Mouse (Mus musculus): Measurements from ENCODE around the gene Map1b. TPM values are rescaled to one million over a fixed set of nuclear protein-coding genes. Genes with fewer than 3 reads are reported as not detected.

Gene Map1b
- total and polyA plus RNA-seq, 3 experiments: 2.1 to 14.6 (median 10.2) TPM

GRCm38 (mm10) chr13:99509896-99510295 is 6.4 kb downstream of the Map1b start:
- intact Hi-C loops (cut with DNase I): loop anchor here (5.0 kb wide), 4 partner anchors 43 to 327 kb away; no protein-coding TSS in a partner anchor
- H3K4me1 ChIP-seq (ENCODE audit: control insufficient read depth, insufficient read depth, low read length): peaks cover 3% of the 10 kb centered on the region
- 94% methylated on average over 4 of the region's 4 CpGs for WGBS
- DNase-seq: no peak
- no peak overlapping the region for H3K27ac ChIP-seq
- TF ChIP-seq POLR2A (IDR thresholded peaks at IDR 0.05; ENCODE audit: insufficient read depth, low read depth, low read length) (no peak), EP300 (IDR thresholded peaks at IDR 0.05; ENCODE audit: insufficient read depth, low read depth, low read length) (no peak), CTCF (IDR thresholded peaks at IDR 0.05) (no peak)
- H3K36me3 ChIP-seq (ENCODE audit: control insufficient read depth, insufficient read depth, low read length): no peaks in the 10 kb centered on the region
- no peaks in the 10 kb centered on the region for H3K79me2 ChIP-seq (replicated peaks; ENCODE audit: control insufficient read depth, insufficient read depth, low read length)
- no peak overlapping the region for H3K4me3 ChIP-seq
- H3K9ac ChIP-seq (ENCODE audit: low read depth, low read length): no peak overlapping the region
- H3K27me3 ChIP-seq (ENCODE audit: control insufficient read depth, insufficient read depth, low read length): no peaks in the 10 kb centered on the region

- TF ChIP-seq POLR2A (IDR thresholded peaks at IDR 0.05; ENCODE audit: insufficient read depth, low read depth, low read length) (no peak), EP300 (IDR thresholded peaks at IDR 0.05; ENCODE audit: insufficient read depth, low read depth, low read length) (no peak)
- Histone ChIP-seq H3K4me3 (no peak overlapping the region), H3K79me2 (replicated peaks; ENCODE audit: control insufficient read depth, insufficient read depth, low read length) (no peaks in the 10 kb centered on the region), H3K27me3 (ENCODE audit: control insufficient read depth, insufficient read depth, low read length) (no peaks in the 10 kb centered on the region), H3K9ac (ENCODE audit: low read depth, low read length) (no peak overlapping the region), H3K36me3 (ENCODE audit: control insufficient read depth, insufficient read depth, low read length) (no peaks in the 10 kb centered on the region), H3K27ac (no peak overlapping the region), H3K4me1 (ENCODE audit: control insufficient read depth, insufficient read depth, low read length) (peaks cover 7% of the 10 kb centered on the region)
- no peak for DNase-seq
- intact Hi-C loops (cut with DNase I): loop anchor here (5.0 kb wide), 2 partner anchors 39 to 59 kb away; no protein-coding TSS in a partner anchor
- WGBS: 54% methylated on average over 2 of the region's 2 CpGs
These were observed 9.8 kb downstream of the Map1b start for GRCm38 (mm10) chr13:99506580-99506962.

GRCm38 (mm10) chr13:99505826-99506579 is 10.3 kb downstream of the Map1b start:
- no peak overlapping the region for H3K9ac ChIP-seq (ENCODE audit: low read depth, low read length)
- WGBS: 86% methylated on average over 11 of the region's 11 CpGs
- no peak overlapping the region for H3K4me3 ChIP-seq
- no peaks in the 10 kb centered on the region for H3K27me3 ChIP-seq (ENCODE audit: control insufficient read depth, insufficient read depth, low read length)
- H3K79me2 ChIP-seq (replicated peaks; ENCODE audit: control insufficient read depth, insufficient read depth, low read length): no peaks in the 10 kb centered on the region
- DNase-seq: no peak
- H3K4me1 ChIP-seq (ENCODE audit: control insufficient read depth, insufficient read depth, low read length): peaks cover 7% of the 10 kb centered on the region
- H3K36me3 ChIP-seq (ENCODE audit: control insufficient read depth, insufficient read depth, low read length): no peaks in the 10 kb centered on the region
- intact Hi-C loops (cut with DNase I): loop anchor here (5.0 kb wide), 2 partner anchors 39 to 59 kb away; no protein-coding TSS in a partner anchor
- TF ChIP-seq EP300 (IDR thresholded peaks at IDR 0.05; ENCODE audit: insufficient read depth, low read depth, low read length): no peak
- TF ChIP-seq POLR2A (IDR thresholded peaks at IDR 0.05; ENCODE audit: insufficient read depth, low read depth, low read length): no peak
- TF ChIP-seq CTCF (IDR thresholded peaks at IDR 0.05): no peak
- no peak overlapping the region for H3K27ac ChIP-seq

- Histone ChIP-seq H3K4me1 (ENCODE audit: control insufficient read depth, insufficient read depth, low read length) (peaks cover 7% of the 10 kb centered on the region), H3K4me3 (no peak overlapping the region), H3K36me3 (ENCODE audit: control insufficient read depth, insufficient read depth, low read length) (no peaks in the 10 kb centered on the region), H3K9ac (ENCODE audit: low read depth, low read length) (no peak overlapping the region), H3K27me3 (ENCODE audit: control insufficient read depth, insufficient read depth, low read length) (no peaks in the 10 kb centered on the region), H3K79me2 (replicated peaks; ENCODE audit: control insufficient read depth, insufficient read depth, low read length) (no peaks in the 10 kb centered on the region), H3K27ac (no peak overlapping the region)
- intact Hi-C loops (cut with DNase I): no loop called here
- TF ChIP-seq CTCF (IDR thresholded peaks at IDR 0.05) (no peak), EP300 (IDR thresholded peaks at IDR 0.05; ENCODE audit: insufficient read depth, low read depth, low read length) (no peak), POLR2A (IDR thresholded peaks at IDR 0.05; ENCODE audit: insufficient read depth, low read depth, low read length) (no peak)
- DNase-seq: no peak
- 43% methylated on average over 14 of the region's 14 CpGs for WGBS
These were observed 12.9 kb downstream of the Map1b start for GRCm38 (mm10) chr13:99503370-99503979.

- Histone ChIP-seq H3K36me3 (ENCODE audit: control insufficient read depth, insufficient read depth, low read length) (no peaks in the 10 kb centered on the region; the same call in 1 of the 2 replicates), H3K9ac (ENCODE audit: low read depth, low read length) (no peak overlapping the region), H3K79me2 (replicated peaks; ENCODE audit: control insufficient read depth, insufficient read depth, low read length) (no peaks in the 10 kb centered on the region), H3K4me1 (ENCODE audit: control insufficient read depth, insufficient read depth, low read length) (peaks cover 7% of the 10 kb centered on the region), H3K27ac (no peak overlapping the region), H3K27me3 (ENCODE audit: control insufficient read depth, insufficient read depth, low read length) (no peaks in the 10 kb centered on the region), H3K4me3 (no peak overlapping the region)
- intact Hi-C loops (cut with DNase I): no loop called here
- no peak for DNase-seq
- TF ChIP-seq EP300 (IDR thresholded peaks at IDR 0.05; ENCODE audit: insufficient read depth, low read depth, low read length) (no peak), CTCF (IDR thresholded peaks at IDR 0.05) (no peak), POLR2A (IDR thresholded peaks at IDR 0.05; ENCODE audit: insufficient read depth, low read depth, low read length) (no peak)
- WGBS: 52% methylated on average over 7 of the region's 7 CpGs
These were observed 13.4 kb downstream of the Map1b start for GRCm38 (mm10) chr13:99502911-99503310.

Measured in heart, adult 2 months (tissue).